Mouse (Mus musculus) left cerebral cortex, postnatal 10 days (tissue): ENCODE measurements around the gene Znhit1. TPM values are rescaled to one million over a fixed set of nuclear protein-coding genes. Genes with fewer than 3 reads are reported as not detected.

Source experiments
- DNase-seq, 2 experiments: peaks; one replicate each; pipeline ENCODE4 v3.0.0; 2021 to 2022; ENCODE audit warnings: low spot score in 2 of 2, mixed read lengths in 1 of 2; ENCODE audit errors: extremely low spot score in 1 of 2
- intact Hi-C: fragments of 180-260 bp; cut with DNase I; formaldehyde crosslinking; loops from one replicate; pipeline ENCODE4 v1.15.1; 2025
- total RNA-seq, 2 experiments: library from RNA; stranded (reverse); gene quantifications; 2 replicates each; pipeline ENCODE4 v1.2.3; 2021

The Znhit1 gene
- 10 to 100 TPM; 77.5 to 84.5 TPM for total RNA-seq

DNA sequence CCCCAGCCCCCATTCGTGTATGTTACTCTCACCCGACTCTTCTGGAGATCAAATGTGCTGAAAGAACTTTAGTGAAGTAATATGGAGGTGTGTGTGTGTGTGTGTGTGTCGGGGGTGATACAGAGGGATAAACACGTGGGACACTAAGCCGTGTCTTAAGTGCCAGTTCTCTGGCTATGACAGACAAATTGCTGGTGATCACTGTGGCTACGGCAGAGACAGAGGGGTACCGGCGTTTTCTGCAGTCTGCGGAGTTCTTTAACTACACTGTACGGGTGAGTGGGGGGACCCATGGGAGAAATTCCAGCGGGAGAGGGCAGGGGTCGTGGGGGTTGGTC, at the start of gene Znhit1:
TSS of gene Znhit1 (minus strand) at position 88 of the 338 bp plus-strand sequence.
- DNase-seq = no peak
- intact Hi-C loops = no loop called here

DNA sequence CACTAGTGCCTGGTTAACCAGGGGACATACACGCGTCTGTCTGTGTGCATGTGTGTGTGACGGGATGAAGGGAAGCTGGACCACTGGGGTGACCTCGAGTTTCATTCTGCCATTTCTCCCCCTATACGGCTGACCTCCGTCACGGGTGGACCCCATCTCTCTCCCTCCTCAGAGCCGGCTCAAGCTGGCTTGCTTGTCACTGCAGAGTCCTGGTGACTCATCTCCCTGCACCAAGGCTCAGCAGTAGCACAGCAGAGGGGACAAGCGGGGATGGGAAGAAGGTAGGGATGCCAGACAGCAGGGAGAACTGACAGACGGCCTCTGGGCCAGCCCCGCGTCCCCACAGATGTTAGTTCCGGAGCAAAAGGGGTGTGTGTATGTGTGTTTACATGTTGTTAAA, 48.4 kb upstream of the Znhit1 start:
- DNase-seq = no peak
- intact Hi-C loops = no loop called here

DNA sequence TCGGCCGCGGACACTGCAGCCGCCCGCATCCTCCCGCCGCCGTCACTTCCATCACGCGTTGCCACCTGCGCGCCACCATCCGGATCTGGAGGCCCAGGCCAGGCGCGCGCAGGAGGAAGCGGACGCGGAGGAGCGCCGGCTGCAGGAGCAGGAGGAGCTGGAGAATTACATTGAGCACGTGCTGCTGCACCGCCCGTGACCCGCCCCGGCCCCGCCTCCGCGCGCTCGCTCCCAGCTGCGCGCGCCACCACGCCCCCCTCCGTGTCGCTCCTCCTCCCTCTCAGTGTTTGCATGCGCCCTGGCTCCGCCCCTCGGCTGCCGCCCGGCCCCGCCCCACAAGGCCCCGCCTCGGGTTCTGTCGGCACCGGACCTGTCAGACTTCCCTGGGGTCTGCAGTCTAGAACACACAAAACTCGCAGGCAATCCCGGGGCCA, 44.8 kb upstream of the Znhit1 start:
- DNase-seq = peak; percentile 69 to 93
- intact Hi-C loops = no loop called here

DNA sequence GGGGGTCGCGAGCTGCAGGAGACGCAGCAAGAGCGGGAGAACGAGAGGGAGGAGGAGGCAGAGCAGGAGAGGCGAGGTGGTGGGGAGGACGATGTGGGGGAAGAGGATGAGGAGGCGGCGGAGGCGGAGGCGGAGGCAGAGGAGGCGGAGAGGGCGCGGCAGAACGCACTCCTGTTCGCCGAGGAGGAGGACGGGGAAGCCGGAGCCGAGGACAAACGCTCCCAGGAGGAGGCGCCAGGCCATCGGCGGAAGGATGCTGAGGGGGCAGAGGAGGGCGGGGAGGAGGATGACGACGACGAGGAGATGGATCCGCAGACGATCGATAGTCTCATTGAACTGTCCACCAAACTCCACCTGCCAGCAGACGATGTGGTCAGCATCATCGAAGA, 44.2 kb upstream of the Znhit1 start:
- intact Hi-C loops = no loop called here

DNA sequence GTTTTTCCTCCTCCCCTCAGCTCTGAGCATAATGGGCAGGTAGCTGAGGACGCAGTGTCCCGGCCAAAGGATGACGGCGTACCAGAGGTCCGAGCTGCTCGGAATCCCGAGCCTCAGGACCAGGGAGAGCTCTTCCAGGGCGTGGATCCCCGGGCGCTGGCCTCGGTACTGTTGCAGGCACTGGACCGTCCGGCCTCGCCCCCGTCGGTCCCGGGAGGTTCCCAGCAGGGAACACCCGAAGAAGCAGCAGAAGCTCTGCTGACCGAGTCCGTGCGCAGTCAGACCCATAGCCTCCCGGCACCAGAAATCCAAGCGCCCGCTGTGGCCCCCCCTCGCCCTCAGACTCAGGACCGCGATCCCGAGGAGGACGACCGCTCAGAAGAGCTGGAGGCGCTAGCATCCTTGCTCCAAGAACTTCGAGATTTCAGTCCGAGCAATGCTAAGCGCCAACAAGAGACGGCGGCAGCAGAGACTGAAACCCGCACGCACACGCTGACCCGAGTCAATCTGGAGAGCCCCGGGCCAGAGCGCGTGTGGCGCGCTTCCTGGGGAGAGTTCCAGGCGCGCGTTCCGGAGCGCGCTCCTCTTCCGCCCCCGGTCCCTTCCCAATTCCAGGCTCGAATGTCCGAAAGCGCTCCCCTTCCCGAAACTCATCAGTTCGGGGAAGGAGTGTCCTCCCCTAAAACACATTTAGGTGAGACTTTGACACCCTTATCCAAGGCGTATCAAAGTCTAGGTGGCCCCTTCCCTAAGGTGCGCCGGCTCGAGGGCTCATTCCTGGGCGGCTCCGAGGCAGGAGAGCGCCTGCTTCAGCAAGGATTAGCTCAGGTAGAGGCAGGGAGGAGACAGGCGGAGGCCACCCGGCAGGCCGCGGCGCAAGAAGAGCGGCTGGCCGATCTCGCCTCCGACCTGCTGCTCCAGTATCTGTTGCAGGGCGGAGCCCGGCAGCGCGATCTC, 43.5 kb upstream of the Znhit1 start:
- intact Hi-C loops = no loop called here

More for the DNA sequence above, 44.2 kb upstream of the Znhit1 start:
- peak in 1 of 2 experiments; percentile 79 for DNase-seq

DNA sequence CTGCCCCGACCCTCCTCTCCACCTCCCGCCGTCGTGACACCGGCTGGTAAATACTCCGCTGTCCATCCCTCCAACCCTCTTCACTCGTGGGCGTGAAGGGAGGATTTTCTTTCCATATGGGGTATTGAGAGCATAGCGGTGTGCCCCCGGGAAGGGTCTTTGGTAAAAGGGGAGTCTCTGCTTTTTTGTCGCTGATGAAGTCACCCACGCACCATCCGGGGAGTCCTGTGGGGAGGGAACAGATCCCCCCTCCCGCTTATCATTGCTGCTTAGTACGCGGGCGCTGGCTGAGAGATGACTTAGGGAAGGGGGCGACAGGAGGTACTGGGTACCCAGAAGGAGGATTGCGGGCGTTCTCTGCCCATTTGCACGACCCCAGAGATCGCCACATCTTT, 42.6 kb upstream of the Znhit1 start:
- DNase-seq = peak in 1 of 2 experiments; percentile 71
- intact Hi-C loops = no loop called here

More for the DNA sequence above, 43.5 kb upstream of the Znhit1 start:
- peak in 1 of 2 experiments; percentile 62 for DNase-seq

DNA sequence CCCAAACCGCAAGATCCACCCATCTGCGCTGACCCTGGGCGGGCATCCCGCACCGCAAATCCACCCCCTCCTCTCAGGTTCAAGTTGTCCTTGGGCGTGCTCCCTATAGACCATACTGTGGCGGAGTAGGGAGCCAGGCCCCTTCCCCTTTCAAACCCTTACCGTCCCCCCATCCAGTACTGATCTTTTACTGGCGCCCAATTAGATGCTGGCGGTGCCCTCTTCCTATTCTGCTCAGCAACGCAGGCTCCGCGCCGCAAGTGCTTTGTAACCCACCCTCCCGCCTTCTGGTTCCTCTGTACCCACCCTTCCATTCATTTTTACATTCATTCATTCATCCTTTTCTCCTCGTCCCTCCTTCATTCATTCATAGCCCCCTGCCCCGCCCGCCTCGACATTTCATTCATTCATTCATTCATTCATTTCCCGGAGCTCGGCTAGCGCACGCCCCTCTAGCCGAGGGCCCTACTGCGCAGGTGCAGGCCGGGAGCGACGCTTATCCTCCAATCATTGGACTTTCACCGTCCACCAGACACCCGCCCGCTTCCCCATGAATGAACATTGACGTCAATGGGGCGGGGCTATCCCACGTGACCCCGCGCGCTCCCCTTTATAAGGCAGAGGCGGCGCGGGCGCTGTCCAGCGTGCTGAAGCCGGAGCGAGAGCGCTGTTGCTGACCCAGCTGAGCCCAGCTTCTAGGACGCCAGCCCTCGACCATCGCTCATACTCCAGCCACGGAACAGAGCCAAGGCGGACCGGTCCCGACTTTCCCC, 42.0 kb upstream of the Znhit1 start:
- intact Hi-C loops = no loop called here
- DNase-seq = peak; percentile 94 to 97

DNA sequence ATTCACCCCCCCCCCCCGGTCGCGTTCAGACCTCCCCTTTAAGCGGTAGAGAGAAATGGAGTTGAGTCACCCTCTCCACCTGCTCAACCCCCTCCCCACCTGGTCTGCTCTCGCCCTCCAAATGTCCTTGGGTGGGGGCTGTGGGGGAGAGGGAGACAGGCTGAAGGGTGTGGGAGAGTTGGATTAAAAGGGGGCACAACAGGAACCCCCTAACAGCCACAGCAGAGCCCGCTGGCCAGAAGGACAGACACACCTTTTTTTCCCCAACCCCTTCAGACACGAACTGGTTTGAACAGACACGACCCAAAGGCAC, 41.4 kb upstream of the Znhit1 start:
- intact Hi-C loops = no loop called here

DNA sequence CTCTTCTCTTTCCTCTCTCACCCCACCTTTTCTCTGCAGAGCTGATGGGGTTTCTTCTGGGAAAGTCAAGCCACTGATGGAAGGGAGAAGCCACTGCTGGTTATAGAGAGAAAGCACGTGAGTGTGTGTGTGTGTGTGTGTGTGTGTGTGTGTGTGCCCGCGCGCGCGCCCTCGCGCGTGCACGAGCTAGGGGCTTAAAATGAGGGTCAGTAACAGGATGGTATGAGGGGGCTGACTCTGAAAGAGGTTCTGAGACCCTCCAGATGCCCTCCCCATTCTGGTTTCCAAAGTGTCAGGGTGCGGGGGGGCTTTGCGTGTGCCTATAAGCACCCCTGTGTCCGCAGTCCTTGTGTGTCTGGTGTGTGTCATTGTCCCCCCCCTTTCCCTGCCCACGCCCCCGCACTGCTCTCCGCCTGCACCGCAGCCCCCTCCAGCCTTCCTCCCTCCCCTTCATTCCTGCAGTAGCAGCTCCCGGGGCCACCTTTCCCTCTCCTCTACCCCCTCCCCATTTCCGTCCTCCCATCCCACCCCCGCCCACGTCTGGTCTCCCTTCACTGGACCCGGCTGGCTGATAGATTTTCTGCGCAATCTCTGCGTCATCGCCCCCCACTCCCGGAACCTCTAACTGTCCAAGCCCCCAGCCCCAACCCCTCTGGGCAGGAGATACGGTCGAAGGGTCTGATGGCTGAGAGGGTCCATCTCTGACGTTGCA, 40.9 kb upstream of the Znhit1 start:
- intact Hi-C loops = no loop called here
- DNase-seq = peak in 1 of 2 experiments; percentile 66

More for the DNA sequence above, 41.4 kb upstream of the Znhit1 start:
- DNase-seq = no peak

DNA sequence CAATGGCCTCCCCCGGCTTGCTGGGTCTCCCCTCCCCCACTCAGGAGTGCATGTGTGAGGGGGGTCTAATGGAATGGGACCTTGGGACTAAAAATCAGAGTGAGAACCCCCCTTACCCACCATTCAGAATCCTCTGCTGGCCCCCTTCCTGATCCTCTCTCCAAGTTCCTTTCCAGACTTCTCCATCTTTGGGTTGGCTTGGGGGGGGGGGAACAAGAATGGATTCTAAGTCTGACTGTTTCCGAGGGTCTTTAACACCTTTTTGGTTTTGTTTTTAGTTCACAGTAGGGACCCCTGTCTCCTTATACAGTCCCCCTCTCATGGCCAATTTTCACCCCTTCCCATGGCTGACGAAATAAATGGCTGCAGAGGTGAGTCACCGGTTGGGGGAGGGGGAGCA, 38.3 kb upstream of the Znhit1 start, which contains the start of gene Vgf:
TSS of gene Vgf (plus strand) at position 301 of the 400 bp plus-strand sequence.
- intact Hi-C loops = no loop called here
- no peak for DNase-seq

DNA sequence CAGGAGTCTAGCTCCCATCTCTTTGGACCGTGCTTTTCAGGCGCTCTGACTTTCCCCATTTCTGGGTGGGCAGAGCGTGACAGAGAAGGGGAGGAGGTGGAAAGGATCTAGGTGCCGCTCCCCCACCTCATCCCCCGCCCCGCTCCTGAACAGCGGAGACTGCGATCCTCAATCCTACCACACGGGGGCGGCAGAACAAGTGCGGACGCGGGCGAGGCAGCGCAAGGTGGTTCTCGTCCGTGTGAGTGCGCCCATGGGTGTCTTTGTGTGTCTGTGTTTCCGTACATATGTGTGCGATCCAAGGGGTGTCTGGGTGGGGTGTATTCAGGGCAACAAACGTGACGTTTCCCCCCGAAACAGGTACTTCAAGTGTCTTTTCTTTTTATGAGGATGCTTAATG, 37.3 kb upstream of the Znhit1 start:
- intact Hi-C loops = loop anchor here (2.0 kb wide), 1 partner anchor 82 kb away; no protein-coding TSS in a partner anchor

DNA sequence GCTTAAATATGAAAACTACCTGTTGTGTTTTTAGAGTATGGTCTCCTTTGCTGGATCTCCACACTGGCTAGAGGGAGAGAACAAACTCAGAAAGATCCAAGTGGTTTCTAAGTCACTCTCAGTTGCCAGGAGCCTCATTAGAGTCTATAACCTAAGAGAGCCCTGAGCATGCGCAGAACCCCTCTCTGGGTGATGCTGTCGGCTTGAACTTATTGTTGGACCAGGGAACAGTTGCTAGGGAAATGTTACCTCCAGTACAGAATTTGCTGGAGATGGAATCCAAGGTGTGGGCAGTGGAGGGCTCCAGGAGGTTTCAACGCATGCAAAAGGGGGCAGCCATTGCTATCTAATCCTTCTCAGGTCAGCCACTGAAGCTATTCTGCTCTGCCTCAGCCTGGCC, 36.5 kb upstream of the Znhit1 start:
- no peak for DNase-seq
- intact Hi-C loops = loop anchor here (2.0 kb wide), 1 partner anchor 82 kb away; no protein-coding TSS in a partner anchor

More for the DNA sequence above, 37.3 kb upstream of the Znhit1 start:
- peak in 1 of 2 experiments; percentile 85 for DNase-seq

DNA sequence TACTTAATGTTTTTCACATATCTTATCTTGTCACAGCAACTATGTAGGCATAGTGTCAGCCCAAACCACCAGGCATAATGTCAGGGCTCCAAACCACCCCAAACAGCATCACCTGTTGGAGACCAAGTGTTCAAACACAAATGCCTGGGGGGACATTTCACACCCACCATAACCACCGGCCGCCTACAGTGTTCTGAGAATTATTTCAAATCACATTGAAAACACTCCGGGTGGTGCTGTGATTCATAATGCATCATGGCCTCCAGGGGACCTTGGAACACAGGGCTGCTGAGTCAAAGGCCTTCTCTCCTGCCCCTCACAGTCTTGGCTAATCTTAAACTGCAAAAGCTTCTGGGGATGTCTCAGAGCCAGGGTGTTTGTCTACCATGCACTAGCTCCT, 28.1 kb upstream of the Znhit1 start:
- no peak for DNase-seq
- intact Hi-C loops = no loop called here

DNA sequence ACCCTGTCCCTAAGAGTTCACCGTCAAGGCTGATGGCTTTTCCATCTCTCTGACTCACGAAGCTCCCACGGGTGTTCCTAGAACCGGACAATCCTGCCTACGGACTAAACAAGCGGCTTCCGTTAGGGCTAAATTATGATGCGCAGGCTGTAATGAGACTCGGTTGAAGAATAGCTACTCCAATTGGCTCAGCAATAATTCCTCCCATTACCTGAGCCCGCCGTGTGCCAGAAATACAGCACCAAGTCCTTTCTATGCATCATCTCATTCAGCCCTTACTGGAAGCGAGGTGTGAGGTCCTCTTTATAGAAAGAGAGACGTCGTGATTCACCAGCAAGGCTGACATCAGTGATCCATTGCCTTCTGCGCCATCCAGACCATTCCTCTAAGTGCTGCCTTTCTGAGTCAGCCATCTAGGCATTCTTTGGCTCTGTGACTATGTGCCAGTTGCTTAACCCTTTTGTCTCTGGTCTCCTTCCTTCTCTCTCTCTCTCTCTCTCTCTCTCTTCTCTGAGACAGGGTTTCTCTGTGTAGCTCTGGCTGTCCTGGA, 24.7 kb upstream of the Znhit1 start:
- intact Hi-C loops = loop anchor here (5.0 kb wide), 1 partner anchor 80 kb away; no protein-coding TSS in a partner anchor
- no peak for DNase-seq

DNA sequence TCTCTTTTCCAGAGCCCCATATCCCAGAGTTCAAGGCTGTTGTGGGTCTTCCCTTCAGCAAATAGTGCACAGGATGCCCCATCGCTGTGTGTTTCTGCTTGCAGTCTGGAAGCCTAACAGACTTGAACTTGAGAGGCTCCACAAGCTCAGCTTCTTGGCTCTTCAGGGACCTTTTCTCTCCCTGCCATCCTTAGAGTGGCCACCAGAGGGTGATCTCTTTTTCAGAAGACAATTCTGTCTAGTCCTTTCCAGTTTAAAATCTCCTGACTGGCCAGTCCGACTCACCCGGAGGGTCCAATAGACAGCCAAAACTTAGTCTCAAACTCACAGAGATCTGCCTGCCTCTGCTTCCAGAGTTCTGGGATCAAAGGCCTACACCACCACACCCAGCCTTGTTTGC, 22.2 kb upstream of the Znhit1 start:
- intact Hi-C loops = loop anchor here (5.0 kb wide), 1 partner anchor 78 kb away; no protein-coding TSS in a partner anchor
- peak in 1 of 2 experiments; percentile 60 for DNase-seq

DNA sequence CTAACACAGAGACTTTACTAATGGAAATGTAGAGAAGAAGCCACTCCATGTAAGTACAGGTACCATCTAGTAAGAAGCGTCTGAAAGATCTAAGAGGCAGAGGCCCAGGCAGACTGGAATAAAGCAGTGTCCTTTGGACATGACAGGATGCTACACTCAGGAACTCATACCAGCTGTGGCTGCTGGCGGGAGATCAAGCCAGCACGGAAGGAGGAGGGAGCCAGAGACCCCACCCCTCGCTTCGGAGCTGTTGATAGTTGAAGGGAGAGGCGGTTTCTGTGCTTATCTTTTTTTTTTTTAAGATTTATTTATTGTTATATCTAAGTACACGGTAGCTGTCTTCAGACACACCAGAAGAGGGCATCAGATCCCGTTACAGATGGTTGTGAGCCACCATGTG, 19.5 kb upstream of the Znhit1 start:
- no peak for DNase-seq
- intact Hi-C loops = no loop called here

DNA sequence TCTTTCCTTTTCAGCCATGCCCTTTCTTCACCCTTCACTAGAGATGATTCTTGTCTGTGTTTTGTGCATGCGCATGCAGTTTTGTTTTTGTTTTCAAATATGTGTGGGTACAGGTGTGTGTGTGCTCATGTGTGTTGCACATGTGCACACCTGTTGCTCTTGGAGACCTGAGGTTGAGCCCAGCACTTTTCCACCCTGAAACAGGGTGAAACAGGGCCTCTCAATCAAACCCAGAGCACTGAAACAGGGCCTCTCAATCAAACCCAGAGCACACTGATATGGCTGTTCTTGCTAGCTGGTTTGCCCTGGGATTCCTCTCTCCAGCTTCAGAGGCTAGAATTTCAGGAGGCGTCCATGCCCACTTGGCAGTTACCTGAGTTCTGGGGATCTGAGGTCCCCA, 12.8 kb upstream of the Znhit1 start:
- DNase-seq = no peak
- intact Hi-C loops = no loop called here

DNA sequence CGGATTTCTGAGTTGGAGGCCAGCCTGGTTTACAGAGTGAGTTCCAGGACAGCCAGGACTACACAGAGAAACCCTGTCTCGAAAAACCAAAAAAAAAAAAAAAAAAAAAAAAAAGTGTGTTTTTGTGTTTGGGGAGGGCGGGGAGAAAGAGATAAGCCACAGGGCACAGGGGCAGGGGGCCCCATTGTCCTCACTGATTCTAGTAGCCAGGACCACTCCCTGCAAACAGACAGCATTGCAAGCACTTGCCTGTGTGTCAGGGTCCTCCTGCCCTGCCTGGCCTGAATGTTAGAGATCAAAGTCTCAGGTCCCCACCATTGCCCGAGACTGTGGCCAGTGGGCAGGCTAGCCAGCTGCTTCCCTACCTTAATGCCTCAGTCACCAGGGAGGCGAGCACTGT, 11.6 kb upstream of the Znhit1 start:
- intact Hi-C loops = no loop called here
- DNase-seq = no peak

DNA sequence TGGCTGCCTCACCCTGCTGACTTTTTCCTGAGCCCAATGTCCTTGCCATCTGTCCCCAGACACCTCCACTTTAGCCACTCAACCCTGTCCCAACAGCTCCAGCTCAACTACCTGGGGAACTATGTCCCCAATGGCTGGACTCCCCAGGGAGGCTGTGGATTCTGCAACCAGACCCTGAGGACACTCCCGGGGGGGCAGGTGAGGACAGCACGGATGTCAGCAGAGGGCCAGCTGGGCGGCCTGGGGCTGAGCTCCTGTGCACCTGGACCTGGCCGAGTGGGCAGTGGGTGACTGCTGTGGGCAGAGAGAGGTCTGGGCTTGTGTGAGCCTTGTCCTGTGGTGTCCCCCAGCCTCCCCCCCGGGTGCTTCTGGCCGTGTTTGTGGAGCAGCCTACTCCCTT, 2.0 kb upstream of the Znhit1 start:
- intact Hi-C loops = no loop called here
- no peak for DNase-seq
